Mouse (Mus musculus) T-cell, adult 2 months (primary cell): ENCODE measurements at regions not wholly inside any gene's neighbourhood (a gene's known extent, or its start where the extent isn't known, plus 50 kb on each side); places are given as distances from the start of the nearest gene placed in this dataset.

Experiments used
- DNase-seq: peaks from one replicate; pipeline ENCODE4 v3.0.0; 2022; ENCODE audit warnings: low spot score

DNA sequence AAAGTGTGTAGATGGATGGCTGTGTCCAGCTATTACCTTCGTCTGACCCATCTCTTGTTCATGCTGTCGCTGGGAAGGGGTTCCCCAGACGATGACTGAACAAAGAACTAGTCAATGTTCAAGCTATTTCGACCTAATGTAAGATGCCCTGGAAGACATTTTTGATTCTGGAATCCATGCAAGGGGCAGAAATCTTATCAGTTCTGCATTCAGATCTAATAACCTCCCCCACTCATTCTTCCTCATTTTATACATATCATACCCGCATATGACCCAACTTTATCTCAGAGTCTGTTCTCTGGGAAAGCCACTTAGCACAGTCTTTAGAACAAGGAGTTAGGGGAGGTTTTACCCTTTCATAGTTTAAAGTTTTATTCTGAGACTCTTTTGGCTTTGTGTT lies 52.2 kb upstream of the 2310009B15Rik start:
- no peak for DNase-seq

DNA sequence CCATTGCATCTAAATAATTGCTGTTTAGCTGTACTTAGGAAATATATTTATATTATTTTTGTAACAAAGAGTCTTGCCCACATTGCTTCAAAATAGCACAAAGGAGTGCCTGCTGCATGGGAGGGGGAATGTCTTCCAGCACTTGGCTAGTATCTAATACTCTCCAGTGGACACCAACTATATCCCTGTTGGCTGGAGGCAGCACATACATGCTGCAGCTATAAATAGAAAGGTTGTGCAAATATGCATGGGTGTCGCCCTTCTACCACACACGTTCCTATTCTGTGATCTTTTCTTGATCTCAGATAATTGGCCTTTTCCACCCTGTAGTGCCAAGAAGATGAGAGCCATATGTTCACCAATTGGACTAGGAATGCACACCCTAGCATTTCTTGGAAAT lies 53.0 kb upstream of the 2310009B15Rik start:
- no peak for DNase-seq

DNA sequence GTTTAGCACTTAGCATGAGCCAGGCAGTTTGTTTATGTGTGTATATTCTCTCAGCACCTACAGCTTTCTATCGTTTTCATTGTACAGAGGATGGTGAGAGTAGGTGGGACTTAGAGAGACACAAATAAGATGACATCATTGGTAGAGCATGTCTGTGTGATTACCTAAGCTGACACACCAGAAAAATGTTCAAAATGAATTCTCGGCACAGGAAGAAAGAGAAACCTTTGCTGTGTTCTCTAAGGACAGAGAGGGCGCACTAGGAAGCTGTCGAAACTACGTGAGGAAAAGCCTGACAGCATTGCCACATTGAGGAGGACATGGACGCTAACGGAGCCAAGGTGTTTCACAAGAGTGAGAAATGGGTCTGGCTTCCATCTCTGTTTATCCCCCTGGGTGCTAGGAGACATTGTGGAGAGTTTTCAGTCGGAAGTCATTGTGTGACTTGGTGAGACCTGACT lies 51.0 kb upstream of the Dennd1b start:
- DNase-seq, result peak; percentile 16

DNA sequence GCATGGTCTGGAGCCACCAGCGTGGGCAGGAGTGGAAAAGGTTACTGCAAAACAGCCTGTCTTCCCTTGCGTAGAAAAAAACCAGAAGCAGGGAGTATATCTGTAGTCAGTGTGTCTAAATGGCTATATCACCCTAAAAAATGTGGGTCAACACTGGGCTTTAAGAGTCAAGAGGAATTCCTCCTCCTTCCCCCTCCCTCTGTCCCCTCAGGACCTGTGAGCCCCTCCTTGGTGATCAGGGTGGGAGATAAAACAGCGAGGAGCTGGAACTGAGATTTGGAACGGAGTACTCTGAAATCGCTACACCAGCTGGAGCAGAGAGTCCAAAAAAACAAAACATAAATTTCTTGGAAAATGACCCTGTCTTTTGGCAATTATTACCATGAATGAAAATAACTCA lies 50.3 kb upstream of the Dennd1b start:
- DNase-seq, result no peak

DNA sequence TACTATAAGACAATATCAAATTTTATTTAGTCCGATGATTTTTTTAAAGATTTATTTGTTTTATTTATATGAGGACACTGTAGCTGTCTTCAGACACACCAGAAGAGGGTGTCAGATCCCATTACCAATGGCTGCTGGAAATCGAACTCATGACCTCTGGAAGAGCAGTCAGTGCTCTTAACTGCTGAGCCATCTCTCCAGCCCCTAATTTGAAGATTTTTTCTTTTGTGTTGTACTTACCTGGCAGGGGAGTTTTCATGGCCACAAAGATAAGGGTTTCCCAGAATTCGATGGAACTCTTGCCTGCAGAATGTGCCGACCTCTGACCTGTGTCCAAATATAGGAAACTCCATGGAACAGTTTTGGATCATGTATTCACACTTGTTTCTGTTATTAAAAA lies 49.8 kb upstream of the Dennd1b start:
- no peak for DNase-seq
